In the genomic region with DNA sequence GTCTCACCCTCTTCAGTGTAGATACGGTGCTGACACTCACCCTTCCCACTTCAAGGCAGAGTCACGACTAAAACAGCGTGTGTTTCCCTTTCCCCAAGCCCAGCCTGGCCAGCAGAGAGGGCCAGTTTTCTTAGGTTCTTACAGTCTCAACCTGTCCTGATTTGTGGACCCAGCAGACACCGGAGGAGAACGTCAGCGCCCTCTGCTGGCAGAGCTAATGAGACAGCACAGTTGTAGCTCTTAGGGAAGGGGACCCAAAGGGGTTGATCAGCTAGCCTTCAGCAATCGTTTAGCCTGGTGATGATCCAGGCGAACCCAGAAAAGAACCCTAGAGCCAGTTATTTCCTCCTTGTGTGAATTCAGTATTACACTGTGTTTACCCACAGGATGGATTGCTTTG, we compare ENCODE assay signal across 9 mouse cellular contexts. TPM values are rescaled to one million over a fixed set of nuclear protein-coding genes. Genes with fewer than 3 reads are reported as not detected.
DNase-seq lines count a peak whose midpoint lies in the region; ATAC-seq and TF ChIP-seq lines count a peak whose summit lies in the region.
"Had no signal": no experiment of that assay in that cellular context is flagged by ENCODE, and none has a peak within 500 bp of the region (broad histone marks: within the 10 kb centered on the region; RNA-seq: fewer than 3 reads in every experiment).

No protein-coding gene starts in this region.

- no peak for ATAC-seq in intestine, embryonic 14.5 days (replicated peaks; ENCODE audit: low FRiP score, low TSS enrichment, low read depth)
- ATAC-seq in intestine, embryonic 16.5 days, result no peak
- no peak; the same call in 1 of the 2 replicates for ATAC-seq in G1E (ENCODE audit: extremely low read depth, insufficient number of reproducible peaks, low FRiP score, poor library complexity, severe bottlenecking)
- peak; percentile 79 for ATAC-seq in granulocyte monocyte progenitor cell, adult 5-6 weeks (replicated peaks; ENCODE audit: poor library complexity, severe bottlenecking)
- no peak for ATAC-seq in neural tube, embryonic 13.5 days (ENCODE audit: low read depth)

- H3K9ac ChIP-seq in intestine, embryonic 14.5 days (ENCODE audit: low read length), result no peak overlapping the region
- H3K9ac ChIP-seq in intestine, embryonic 16.5 days (ENCODE audit: low read depth, low read length), result no peak overlapping the region
- H3K9ac ChIP-seq in neural tube, embryonic 13.5 days, result no peak overlapping the region
- H3K9ac ChIP-seq: embryonic facial prominence, embryonic 13.5 days had no signal

- no peak overlapping the region for H3K4me3 ChIP-seq in intestine, embryonic 14.5 days (ENCODE audit: low read depth, low read length)
- H3K4me3 ChIP-seq in intestine, embryonic 16.5 days (ENCODE audit: low read length), result no peak overlapping the region
- no peak overlapping the region for H3K4me3 ChIP-seq in G1E (ENCODE audit: low read depth, low read length)
- H3K4me3 ChIP-seq in cerebellum, adult 2 months (replicated peaks; ENCODE audit: insufficient read depth, low read depth, low read length), result no peak overlapping the region
- H3K4me3 ChIP-seq in neural tube, embryonic 13.5 days, result no peak overlapping the region
- H3K4me3 ChIP-seq: embryonic facial prominence, embryonic 13.5 days had no signal

- no peak for TF ChIP-seq POLR2A in cerebellum, adult 2 months (IDR thresholded peaks at IDR 0.05; ENCODE audit: borderline replicate concordance, insufficient read depth, low read length)

- 0 out of 2 replicates have a peak, but pooled peaks have one; percentile 19 for TF ChIP-seq CTCF in G1E (IDR thresholded peaks at IDR 0.05; ENCODE audit: low read depth, low read length)
- peak; percentile 72 for TF ChIP-seq CTCF in cerebellum, adult 2 months (IDR thresholded peaks at IDR 0.05; ENCODE audit: borderline replicate concordance, insufficient read depth, low read depth, low read length)

- H3K27ac ChIP-seq in intestine, embryonic 14.5 days (ENCODE audit: low read depth), result no peak overlapping the region
- no peak overlapping the region for H3K27ac ChIP-seq in intestine, embryonic 16.5 days (ENCODE audit: low read length)
- H3K27ac ChIP-seq in cerebellum, adult 2 months (ENCODE audit: insufficient read depth, low read length), result no peak overlapping the region
- 0 out of 2 replicates have a peak overlapping the region, but pooled peaks have one; percentile 28 for H3K27ac ChIP-seq in neural tube, embryonic 13.5 days (replicated peaks)
- H3K27ac ChIP-seq: embryonic facial prominence, embryonic 13.5 days had no signal

- H3K27me3 ChIP-seq in intestine, embryonic 14.5 days (replicated peaks; ENCODE audit: control insufficient read depth, insufficient read depth, low read length), result no peaks in the 10 kb centered on the region
- no peaks in the 10 kb centered on the region for H3K27me3 ChIP-seq in intestine, embryonic 16.5 days (replicated peaks; ENCODE audit: control insufficient read depth, insufficient read depth, low read length)
- peaks cover 5% of the 10 kb centered on the region; the same call in 1 of the 2 replicates for H3K27me3 ChIP-seq in G1E (ENCODE audit: insufficient read depth, low read length)
- H3K27me3 ChIP-seq in cerebellum, adult 2 months (ENCODE audit: control insufficient read depth, insufficient read depth, low read length), result no peaks in the 10 kb centered on the region
- 0 out of 2 replicates have a peak, but pooled peaks cover 3% of the 10 kb centered on the region for H3K27me3 ChIP-seq in neural tube, embryonic 13.5 days
- H3K27me3 ChIP-seq: embryonic facial prominence, embryonic 13.5 days had no signal

- H3K4me2 ChIP-seq in intestine, embryonic 14.5 days (ENCODE audit: low read length), result no peak overlapping the region
- H3K4me2 ChIP-seq in intestine, embryonic 16.5 days (ENCODE audit: low read depth, low read length), result no peak overlapping the region
- H3K4me2 ChIP-seq in neural tube, embryonic 13.5 days, result no peak overlapping the region
- H3K4me2 ChIP-seq: embryonic facial prominence, embryonic 13.5 days had no signal

- peak; percentile 64 for DNase-seq in intestine, embryonic 14.5 days (ENCODE audit: low spot score)
- peak; percentile 3 for DNase-seq in G1E (ENCODE audit: low spot score)
- DNase-seq in cerebellum, adult 2 months, result peak; percentile 30 to 49
- peak; percentile 48 to 53 for DNase-seq in layer of hippocampus, postnatal 36 days
- DNase-seq in thymus, postnatal 36 days, result peak; percentile 61 to 69

- H3K4me1 ChIP-seq in intestine, embryonic 14.5 days (replicated peaks; ENCODE audit: control insufficient read depth, insufficient read depth, low read length), result peaks cover 6% of the 10 kb centered on the region; the same call in 1 of the 2 replicates
- H3K4me1 ChIP-seq in intestine, embryonic 16.5 days (ENCODE audit: control insufficient read depth, insufficient read depth, low read length), result peaks cover 7% of the 10 kb centered on the region; the same call in 1 of the 2 replicates
- H3K4me1 ChIP-seq in G1E (ENCODE audit: insufficient read depth, low read depth, low read length), result no peaks in the 10 kb centered on the region
- H3K4me1 ChIP-seq in cerebellum, adult 2 months (ENCODE audit: control insufficient read depth, insufficient read depth, low read length), result peaks cover 8% of the 10 kb centered on the region
- peaks cover 24% of the 10 kb centered on the region for H3K4me1 ChIP-seq in neural tube, embryonic 13.5 days (replicated peaks)

- no peaks in the 10 kb centered on the region for H3K9me3 ChIP-seq in intestine, embryonic 14.5 days (ENCODE audit: control insufficient read depth, low read length)
- no peaks in the 10 kb centered on the region for H3K9me3 ChIP-seq in intestine, embryonic 16.5 days (ENCODE audit: control insufficient read depth, low read length)
- no peaks in the 10 kb centered on the region for H3K9me3 ChIP-seq in G1E (replicated peaks)
- no peaks in the 10 kb centered on the region for H3K9me3 ChIP-seq in neural tube, embryonic 13.5 days
- H3K9me3 ChIP-seq: embryonic facial prominence, embryonic 13.5 days had no signal

- H3K36me3 ChIP-seq in intestine, embryonic 14.5 days (ENCODE audit: control insufficient read depth, insufficient read depth, low read length), result no peaks in the 10 kb centered on the region
- no peaks in the 10 kb centered on the region for H3K36me3 ChIP-seq in intestine, embryonic 16.5 days (ENCODE audit: control insufficient read depth, insufficient read depth, low read length)
- H3K36me3 ChIP-seq in G1E (replicated peaks), result no peaks in the 10 kb centered on the region
- H3K36me3 ChIP-seq in neural tube, embryonic 13.5 days, result no peaks in the 10 kb centered on the region
- H3K36me3 ChIP-seq: embryonic facial prominence, embryonic 13.5 days had no signal

- 45% methylated on average over 8 of the region's 8 CpGs for WGBS in intestine, embryonic 14.5 days
- WGBS in intestine, embryonic 16.5 days, result 43% methylated on average over 8 of the region's 8 CpGs
- WGBS in cerebellum, adult 2 months, result 50% methylated on average over 8 of the region's 8 CpGs
- 46% methylated on average over 8 of the region's 8 CpGs for WGBS in neural tube, embryonic 13.5 days

RNA-seq across cellular contexts. Expression of a gene that starts 19.6 kb away (rescaled TPM):
- polyA plus RNA-seq in intestine, embryonic 14.5 days (2014; fragmentation: Nextera tagmentation; extraction: Ambion mirVana), result 6.5 and 7.8 TPM in 2 replicates
- 5.1 and 5.2 TPM in 2 replicates for polyA plus RNA-seq in intestine, embryonic 16.5 days (2015; fragmentation: Nextera tagmentation; extraction: Ambion mirVana)
- not detected in 2 replicates for total RNA-seq in G1E (2014; fragmentation: Nextera tagmentation)
- 0.12 TPM in 1 of 2 replicates, not detected in the other for total RNA-seq in G1E (2017)
- polyA plus RNA-seq in G1E (2012), result not detected in 2 replicates
- polyA plus RNA-seq in cerebellum, adult 2 months (2012; rRNA removed), result 3.3 and 4.1 TPM in 2 replicates
- total RNA-seq in granulocyte monocyte progenitor cell, adult 5-6 weeks (2014; fragmentation: Nextera tagmentation), result 0.73 and 0.98 TPM in 2 replicates
- 4.1 and 4.5 TPM in 2 replicates for total RNA-seq in granulocyte monocyte progenitor cell, adult 5-6 weeks (2017)
- total RNA-seq in layer of hippocampus, postnatal 36 days (2021), result 1 to 10 TPM; 3.4 to 3.6 TPM
- 7.9 TPM in 2 replicates for polyA plus RNA-seq in neural tube, embryonic 13.5 days (2015; fragmentation: Nextera tagmentation; extraction: Ambion mirVana)

RNA-seq across cellular contexts. Expression of a gene that starts 23.4 kb away (rescaled TPM):
- 0.44 and 0.51 TPM in 2 replicates for polyA plus RNA-seq in intestine, embryonic 14.5 days (2014; fragmentation: Nextera tagmentation; extraction: Ambion mirVana)
- polyA plus RNA-seq in intestine, embryonic 16.5 days (2015; fragmentation: Nextera tagmentation; extraction: Ambion mirVana), result 0.15 and 0.22 TPM in 2 replicates
- not detected in 2 replicates for total RNA-seq in G1E (2014; fragmentation: Nextera tagmentation)
- 0.05 and 0.06 TPM in 2 replicates for total RNA-seq in G1E (2017)
- polyA plus RNA-seq in G1E (2012), result not detected in 2 replicates
- 0.18 and 0.21 TPM in 2 replicates for polyA plus RNA-seq in cerebellum, adult 2 months (2012; rRNA removed)
- total RNA-seq in granulocyte monocyte progenitor cell, adult 5-6 weeks (2014; fragmentation: Nextera tagmentation), result not detected in 2 replicates
- total RNA-seq in granulocyte monocyte progenitor cell, adult 5-6 weeks (2017), result 0.30 TPM in 1 of 2 replicates, not detected in the other
- total RNA-seq in layer of hippocampus, postnatal 36 days (2021), result under 1 TPM; 0.40 to 0.56 TPM
- polyA plus RNA-seq in neural tube, embryonic 13.5 days (2015; fragmentation: Nextera tagmentation; extraction: Ambion mirVana), result 0.65 and 1.1 TPM in 2 replicates

Comparison
In these comparisons a context has a peak if more than half of its experiments do, and no peak if none do; other contexts are left out.
1. DNase-seq: peak in every context shown above with its lines; median percentile 65 in thymus, postnatal 36 days; 64 in intestine, embryonic 14.5 days; 50 in layer of hippocampus, postnatal 36 days; 40 in cerebellum, adult 2 months; 3 in G1E.